9 mouse cellular contexts compared by ENCODE assay signal in the genomic region with DNA sequence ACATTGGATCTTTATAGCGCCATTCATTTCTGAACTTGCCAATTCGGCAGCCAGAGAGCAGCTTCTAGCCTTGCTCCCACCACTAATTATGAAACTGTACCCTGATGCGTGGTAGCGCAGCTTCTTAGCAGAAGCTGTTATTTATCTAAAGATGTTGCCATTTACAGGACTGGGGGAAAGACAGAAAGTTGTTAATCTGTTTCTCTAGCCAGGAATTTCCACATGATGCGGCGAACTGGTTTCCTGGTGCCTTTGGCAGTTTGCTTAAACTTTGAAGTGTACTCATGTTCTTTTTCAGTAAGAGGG.
A peak's percentile ranks its signal among the peaks of the same experiment; 100 is the strongest.
DNase-seq lines count a peak whose midpoint lies in the region; ATAC-seq and TF ChIP-seq lines count a peak whose summit lies in the region.
"Had no signal": no experiment of that assay in that cellular context is flagged by ENCODE, and none has a peak within 500 bp of the region (broad histone marks: within the 10 kb centered on the region; RNA-seq: fewer than 3 reads in every experiment).

No protein-coding gene starts in this region.

- peak overlapping the region; percentile 43 for H3K4me2 ChIP-seq in hindbrain, postnatal 0 days (ENCODE audit: low read depth, low read length)
- H3K4me2 ChIP-seq in neural tube, embryonic 14.5 days (ENCODE audit: low read depth, low read length) = peak overlapping the region; percentile 27

- no peaks in the 10 kb centered on the region for H3K27me3 ChIP-seq in hindbrain, postnatal 0 days (ENCODE audit: insufficient read depth, low read length)
- no peaks in the 10 kb centered on the region for H3K27me3 ChIP-seq in neural tube, embryonic 14.5 days (ENCODE audit: control insufficient read depth, insufficient read depth, low read length)

- H3K27ac ChIP-seq in hindbrain, postnatal 0 days = no peak overlapping the region
- no peak overlapping the region for H3K27ac ChIP-seq in neural tube, embryonic 14.5 days (ENCODE audit: low read depth, low read length)

- DNase-seq in frontal cortex, postnatal 25 days (ENCODE audit: low spot score in 2 of 2) = no peak
- DNase-seq in left cerebral cortex, postnatal 25 days (ENCODE audit: low spot score in 2 of 2) = peak; percentile 15 to 21
- DNase-seq in left cerebral cortex, postnatal 14 days (ENCODE audit: low spot score in 2 of 2) = no peak
- DNase-seq in hindbrain, postnatal 0 days (ENCODE audit: low spot score) = peak; percentile 34
- no peak for DNase-seq in cerebellum, postnatal 25 days
- DNase-seq: lung, adult 2 months had no signal

- ATAC-seq in frontal cortex, adult (ENCODE audit: low TSS enrichment) = peak; percentile 45
- no peak for ATAC-seq in hindbrain, postnatal 0 days
- ATAC-seq in neural tube, embryonic 14.5 days (ENCODE audit: low read depth) = no peak
- no peak for ATAC-seq in erythroid progenitor cell, adult 5-6 weeks (replicated peaks; ENCODE audit: low FRiP score, poor library complexity, severe bottlenecking)

- no peaks in the 10 kb centered on the region for H3K4me1 ChIP-seq in hindbrain, postnatal 0 days (ENCODE audit: insufficient read depth, low read length)
- H3K4me1 ChIP-seq in neural tube, embryonic 14.5 days (ENCODE audit: control insufficient read depth, insufficient read depth, low read length) = no peaks in the 10 kb centered on the region

- peak overlapping the region; percentile 4; the same call in 1 of the 2 replicates for H3K4me3 ChIP-seq in hindbrain, postnatal 0 days (ENCODE audit: low read length)
- H3K4me3 ChIP-seq in neural tube, embryonic 14.5 days (ENCODE audit: low read depth, low read length) = no peak overlapping the region

- no peaks in the 10 kb centered on the region for H3K36me3 ChIP-seq in hindbrain, postnatal 0 days (ENCODE audit: insufficient read depth, low read length)
- H3K36me3 ChIP-seq in neural tube, embryonic 14.5 days (ENCODE audit: control insufficient read depth, insufficient read depth, low read length) = no peaks in the 10 kb centered on the region

- WGBS in hindbrain, postnatal 0 days = 29% methylated on average over 6 of the region's 6 CpGs
- 17% methylated on average over 6 of the region's 6 CpGs for WGBS in neural tube, embryonic 14.5 days

- no peaks in the 10 kb centered on the region for H3K9me3 ChIP-seq in hindbrain, postnatal 0 days (ENCODE audit: low read length)
- H3K9me3 ChIP-seq in neural tube, embryonic 14.5 days (ENCODE audit: control insufficient read depth, low read length) = no peaks in the 10 kb centered on the region

- intact Hi-C loops in left cerebral cortex, postnatal 25 days (cut with DNase I) = loop anchor here (10.0 kb wide), 1 partner anchor 146 kb away; no protein-coding TSS in a partner anchor
- intact Hi-C loops in left cerebral cortex, postnatal 14 days (cut with DNase I) = no loop called here

- TF ChIP-seq CTCF in hindbrain, postnatal 0 days (IDR thresholded peaks at IDR 0.05; ENCODE audit: low read depth) = no peak

- H3K9ac ChIP-seq in hindbrain, postnatal 0 days (replicated peaks; ENCODE audit: low read length) = no peak overlapping the region
- H3K9ac ChIP-seq in neural tube, embryonic 14.5 days (replicated peaks; ENCODE audit: low read depth, low read length) = no peak overlapping the region

Comparison
In these comparisons a context has a peak if more than half of its experiments do, and no peak if none do; other contexts are left out.
1. DNase-seq: peak in left cerebral cortex, postnatal 25 days (2 of 2) and hindbrain, postnatal 0 days (single experiment); none in frontal cortex, postnatal 25 days (0 of 2), left cerebral cortex, postnatal 14 days (0 of 2) and cerebellum, postnatal 25 days (0 of 2).